Mouse (Mus musculus) 3134 (cell line): ENCODE measurements around the gene Fbxo24.
A peak's percentile ranks its signal among the peaks of the same experiment; 100 is the strongest.
"Not testable (repeated sequence)": the region's sequence is repeated elsewhere in the genome, so short reads cannot be mapped to it uniquely, and the experiment has no call there.

Experiments used
- DNase-seq: peaks from one replicate; pipeline ENCODE4 v3.0.0-alpha.2; 2011; ENCODE audit warnings: low spot score; ENCODE audit not compliant: insufficient read length; ENCODE audit errors: extremely low read depth

Fbxo24 gene

DNA sequence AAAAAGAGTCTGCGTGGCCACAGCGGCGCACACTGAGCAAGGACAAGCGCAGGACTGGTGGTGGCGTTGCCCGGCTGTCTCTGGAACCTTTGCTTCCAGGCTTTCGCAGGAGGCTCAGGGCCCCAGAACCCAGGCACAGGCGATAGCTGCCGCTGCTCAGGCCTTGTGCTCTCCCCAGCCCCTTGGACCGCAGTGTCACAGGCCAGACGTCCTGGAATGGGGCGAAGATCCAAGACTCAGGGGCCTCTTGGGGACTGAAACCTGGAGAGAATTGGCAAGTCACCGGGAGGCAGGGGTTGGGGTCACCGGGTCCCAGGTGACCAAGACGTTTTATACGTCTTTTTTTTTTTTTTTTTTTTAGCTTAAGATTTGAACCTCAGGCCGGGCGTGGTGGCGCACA lies 15.7 kb upstream of the Fbxo24 start:
- DNase-seq: no peak

DNA sequence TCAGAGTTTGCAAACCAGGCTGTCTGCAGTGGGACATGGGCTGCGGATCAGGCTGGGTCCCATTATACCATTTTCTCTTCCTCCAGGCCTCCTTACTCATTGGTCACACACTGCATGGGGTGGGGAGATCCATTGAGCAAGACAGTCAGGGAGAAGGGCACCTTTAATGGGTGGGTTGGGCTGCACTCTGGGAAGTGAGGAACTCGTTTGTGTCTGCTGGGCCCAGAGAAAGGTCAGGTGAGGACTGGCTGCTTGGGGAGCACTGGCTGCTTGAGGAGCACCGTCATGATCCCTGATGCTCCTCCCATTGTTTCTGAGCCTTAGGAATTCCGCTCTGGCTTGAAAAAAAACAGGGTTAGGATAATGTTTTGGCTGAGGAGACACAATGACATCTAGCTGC lies 14.1 kb upstream of the Fbxo24 start:
- DNase-seq: no peak

DNA sequence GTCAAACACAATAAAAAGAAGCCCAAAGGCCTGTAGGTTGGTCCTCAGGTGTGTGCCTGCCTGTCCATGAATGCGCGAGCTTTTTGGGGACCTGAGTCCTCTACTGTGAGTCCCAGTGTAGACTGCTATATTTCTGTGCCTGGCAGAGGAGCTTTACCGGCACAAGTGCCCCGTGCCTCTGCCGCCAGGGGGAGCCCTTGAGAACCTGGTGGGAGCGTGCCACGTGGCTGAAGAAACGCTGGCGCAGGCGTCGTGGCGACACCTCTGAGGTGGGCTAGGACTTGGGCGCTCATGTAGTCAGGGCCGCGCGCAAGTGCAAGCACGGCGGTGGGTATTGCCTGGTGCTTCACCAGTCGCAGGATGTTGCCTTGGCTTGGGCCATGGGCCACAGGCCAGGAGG lies 12.3 kb upstream of the Fbxo24 start, which contains the start of gene Sap25:
Sap25 (plus strand) TSS at position 281 of the 400 bp plus-strand sequence.
- DNase-seq: no peak

DNA sequence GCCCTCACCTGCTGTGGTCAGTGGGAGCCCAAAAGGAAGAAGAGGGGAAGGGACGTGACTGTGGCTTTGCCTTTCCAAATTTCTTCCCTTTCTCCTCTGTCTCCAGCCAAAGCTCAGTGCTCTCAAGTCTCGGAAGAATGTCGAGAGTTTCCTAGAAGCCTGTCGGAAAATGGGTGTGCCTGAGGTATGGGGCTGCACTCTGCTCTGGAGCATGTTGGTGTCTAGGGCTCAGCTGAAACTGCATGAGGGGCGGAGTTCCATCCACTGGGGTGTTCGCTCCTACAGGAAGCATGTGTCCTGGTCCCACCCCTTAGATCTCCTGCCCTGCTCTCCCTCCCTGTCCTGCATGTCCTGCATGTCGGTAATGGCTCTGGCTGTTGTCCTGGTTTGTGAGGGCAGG lies 10.7 kb upstream of the Fbxo24 start:
- no peak for DNase-seq

DNA sequence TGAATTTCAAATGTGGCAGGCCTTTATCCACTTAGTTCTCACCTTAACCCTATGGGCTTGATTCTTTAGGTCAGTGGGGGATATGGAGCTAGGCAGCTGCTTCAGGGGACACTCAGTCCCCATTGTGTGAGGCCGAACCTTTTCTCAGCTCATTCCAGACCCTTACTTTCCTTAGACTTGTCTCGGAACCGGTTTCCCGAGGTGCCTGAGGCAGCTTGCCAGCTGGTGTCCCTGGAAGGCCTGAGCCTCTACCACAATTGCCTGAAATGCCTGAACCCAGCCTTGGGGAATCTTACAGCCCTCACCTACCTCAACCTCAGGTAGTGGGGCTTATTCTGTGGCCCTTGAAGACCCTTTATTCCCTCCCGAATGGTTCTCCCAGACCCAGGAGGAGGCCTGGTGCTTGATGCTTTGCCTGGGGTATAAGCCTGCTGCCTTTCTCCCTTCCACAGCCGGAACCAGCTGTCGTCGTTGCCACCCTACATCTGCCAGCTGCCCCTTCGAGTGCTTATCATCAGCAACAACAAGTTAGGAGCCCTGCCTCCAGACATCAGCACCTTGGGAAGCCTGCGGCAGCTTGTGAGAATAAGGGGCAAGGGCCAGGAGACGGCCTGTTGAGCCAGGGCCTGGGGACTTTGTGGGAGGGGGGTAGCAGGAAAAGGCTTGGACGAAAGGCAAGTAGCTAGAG lies 4.7 kb upstream of the Fbxo24 start:
- DNase-seq: no peak

DNA sequence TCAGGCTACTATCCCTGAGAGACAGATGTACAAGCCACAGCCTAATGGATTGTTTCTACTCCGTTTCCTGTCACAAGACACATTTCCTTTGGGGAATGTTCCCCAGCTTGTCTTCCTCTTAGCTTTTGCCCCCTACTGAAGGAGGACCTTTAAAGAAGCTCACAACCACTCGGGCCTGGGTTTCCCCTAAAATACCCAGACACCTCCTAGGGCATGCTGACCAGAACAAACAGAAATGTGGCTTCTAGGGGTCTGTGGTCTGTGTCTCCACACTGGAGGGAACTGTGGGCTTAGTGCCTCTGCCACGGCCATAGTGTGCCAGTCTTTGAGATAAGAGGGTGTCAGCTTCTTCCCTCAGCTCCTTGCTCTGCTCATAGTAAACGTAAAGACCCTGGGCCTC lies 2.8 kb upstream of the Fbxo24 start:
- DNase-seq: no peak

DNA sequence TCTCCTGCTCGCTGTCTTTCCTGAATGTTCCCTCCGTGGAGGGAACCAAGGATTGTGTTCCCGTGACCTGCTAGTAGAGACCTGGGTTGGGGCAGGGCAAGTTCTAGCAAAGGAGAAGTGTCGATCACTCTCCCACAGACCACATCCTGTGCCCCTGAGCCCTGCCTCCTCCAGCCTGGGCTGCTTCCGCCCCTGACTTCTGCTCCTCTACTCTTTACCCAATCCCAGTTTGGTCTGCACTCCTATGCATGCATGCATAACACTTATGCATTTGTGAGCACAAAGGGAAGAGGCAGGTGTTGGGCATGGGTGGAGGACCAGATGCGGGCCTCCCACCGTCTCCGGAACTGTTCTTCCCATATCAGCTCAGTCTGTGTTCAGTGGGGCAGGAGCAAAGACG lies 2.4 kb upstream of the Fbxo24 start:
- DNase-seq: no peak

DNA sequence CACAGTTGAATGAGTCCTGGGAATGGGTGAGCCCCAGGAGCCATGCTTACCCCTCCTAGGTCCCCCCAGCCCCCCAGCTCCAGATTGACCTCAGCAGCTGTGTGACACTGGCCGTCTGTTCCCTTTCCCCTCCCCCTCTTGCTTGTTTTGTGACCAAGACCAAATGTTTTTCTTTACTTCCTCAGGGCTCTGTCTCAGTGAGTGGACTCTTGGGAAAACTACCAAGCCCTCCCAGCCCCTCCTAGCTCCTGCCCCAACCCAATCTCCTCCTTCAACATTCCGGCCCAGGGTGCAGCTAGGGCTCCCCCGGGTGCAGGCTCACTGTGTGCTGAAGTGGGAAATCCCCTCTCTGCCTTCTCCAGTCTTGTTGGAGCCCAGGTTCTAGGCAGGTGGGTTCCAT lies 1.8 kb upstream of the Fbxo24 start:
- DNase-seq: no peak

DNA sequence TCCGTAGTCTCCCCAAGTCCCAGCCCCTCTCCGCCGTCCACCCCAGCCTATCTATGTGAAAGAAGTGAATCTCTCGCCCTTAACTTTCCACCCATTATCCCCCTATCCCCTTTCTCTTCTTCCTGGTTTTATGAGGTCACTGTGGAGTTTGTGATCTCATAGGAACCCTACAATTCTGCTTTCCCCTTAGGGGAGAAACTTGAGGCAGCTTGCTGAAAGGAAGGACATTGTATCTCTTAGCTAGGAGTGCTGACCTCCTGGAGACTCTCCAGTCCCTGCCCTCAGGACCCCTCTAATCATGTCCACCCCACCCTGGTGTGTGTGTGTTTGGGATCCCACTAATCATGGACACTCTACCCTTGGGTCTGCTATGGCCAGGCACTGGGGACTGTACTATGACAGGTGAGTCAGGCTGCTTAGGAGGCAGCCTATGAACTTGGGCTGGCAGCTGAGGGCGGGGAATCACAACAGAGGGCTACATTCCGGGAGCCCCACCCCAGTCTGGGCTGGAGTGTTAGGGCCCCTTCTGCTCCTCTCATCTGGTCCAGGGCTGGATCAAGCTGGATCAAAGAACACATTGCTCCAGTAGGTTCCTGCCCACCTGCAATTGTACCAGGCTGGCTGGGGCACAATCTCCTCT lies 1.2 kb upstream of the Fbxo24 start:
- no peak for DNase-seq

DNA sequence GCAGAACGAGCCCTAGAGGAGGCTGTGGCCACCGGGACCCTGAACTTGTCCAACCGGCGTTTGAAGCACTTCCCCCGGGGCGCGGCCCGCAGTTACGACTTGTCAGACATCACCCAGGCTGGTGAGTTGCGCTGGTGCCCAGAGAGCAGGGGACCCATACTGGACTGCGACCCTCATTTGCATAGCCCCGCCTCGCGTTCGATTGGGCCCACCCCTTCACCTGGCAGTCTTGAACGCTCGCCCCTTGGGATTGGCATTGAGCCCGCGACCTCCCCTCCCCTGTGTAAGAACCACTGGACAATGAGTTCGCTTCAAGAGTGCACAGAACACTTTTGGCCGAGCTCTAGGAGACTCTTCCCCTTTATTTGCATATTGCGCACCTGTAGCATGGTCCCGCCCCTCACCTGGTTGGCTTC lies 512 bp upstream of the Fbxo24 start:
- DNase-seq: no peak

DNA sequence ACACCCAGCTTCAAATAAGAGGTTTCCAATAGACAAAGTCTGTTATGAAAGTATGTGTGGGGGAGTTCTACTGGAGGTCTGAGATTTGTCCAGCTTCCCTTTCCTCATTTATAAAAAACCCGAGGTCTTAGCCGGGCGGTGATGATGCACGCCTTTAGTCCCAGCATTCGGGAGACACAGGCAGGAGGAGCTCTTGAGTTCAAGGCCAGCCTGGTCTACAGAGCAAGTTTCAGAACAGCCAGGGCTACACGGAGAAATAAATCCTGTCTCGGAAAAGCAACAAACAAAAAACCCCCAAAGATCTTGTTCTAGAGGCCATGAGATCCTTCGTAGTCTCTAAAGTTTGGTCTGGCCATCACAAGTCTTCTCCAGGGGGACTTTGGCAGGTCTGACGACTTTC lies 811 bp downstream of the Fbxo24 start:
- no peak for DNase-seq

DNA sequence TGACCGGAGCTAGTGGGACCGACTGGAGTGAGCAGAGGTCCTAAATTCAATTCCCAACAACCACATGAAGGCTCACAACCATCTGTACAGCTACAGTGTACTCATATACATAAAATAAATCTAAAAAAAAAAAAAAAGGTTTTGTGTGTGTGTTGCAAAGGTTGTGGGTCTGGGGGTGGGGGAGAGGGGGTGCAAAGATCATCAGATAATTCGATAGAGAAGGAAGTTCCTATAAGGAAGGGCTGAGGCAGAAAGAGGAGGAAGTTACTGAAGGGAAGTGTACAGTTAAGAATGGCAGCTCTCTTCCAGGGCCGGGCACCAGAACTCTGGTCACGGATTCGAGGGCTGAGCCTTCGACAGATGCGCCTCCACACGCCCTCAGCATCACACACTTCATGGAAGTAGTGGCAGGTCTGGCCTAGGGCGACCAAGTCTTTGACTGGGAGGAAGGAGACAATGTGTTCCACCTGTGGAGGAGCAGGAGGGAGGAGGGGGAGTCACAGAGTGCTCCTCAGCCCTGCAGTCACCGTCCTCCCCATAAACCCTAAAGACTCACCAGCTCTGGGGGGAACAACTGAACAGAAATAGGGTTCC lies 4.8 kb downstream of the Fbxo24 start:
- DNase-seq: no peak

DNA sequence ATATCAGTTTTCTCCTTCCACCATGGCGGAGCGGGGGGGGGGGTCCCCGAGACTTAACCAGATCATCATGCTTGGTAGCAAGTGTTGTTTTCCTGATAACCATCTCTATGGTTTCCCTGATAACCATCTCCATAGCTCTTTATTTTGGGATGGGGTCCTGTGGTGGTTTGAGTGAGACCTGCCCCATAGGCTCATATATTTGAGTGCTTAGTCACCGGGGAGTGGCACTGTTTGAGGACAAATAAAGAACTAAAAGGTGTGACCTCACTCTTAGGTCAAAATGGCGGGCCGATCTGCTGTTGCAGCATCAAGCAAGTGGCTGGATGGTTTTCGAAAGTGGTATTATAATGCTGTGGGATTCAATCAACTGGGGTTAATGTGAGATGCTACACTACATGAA lies 13.5 kb downstream of the Fbxo24 start:
- no peak for DNase-seq

DNA sequence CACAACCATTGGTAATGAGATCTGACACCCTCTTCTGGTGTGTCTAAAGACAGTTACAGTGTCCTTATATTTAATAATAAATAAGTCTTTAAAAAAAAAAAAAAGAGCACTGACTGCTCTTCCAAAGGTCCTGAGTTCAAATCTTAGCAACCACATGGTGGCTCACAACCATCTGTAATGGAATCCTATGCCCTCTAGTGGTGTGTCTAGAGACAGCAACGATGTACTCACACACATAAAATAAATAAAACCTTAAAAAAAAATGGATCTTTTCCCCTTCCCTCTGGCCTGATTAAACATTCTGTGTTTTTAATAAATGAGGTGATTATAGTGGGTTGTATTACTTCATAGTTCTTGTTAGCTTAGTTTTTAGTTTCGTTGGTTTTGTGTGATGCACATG lies 13.9 kb downstream of the Fbxo24 start:
- not testable (repeated sequence) for DNase-seq

DNA sequence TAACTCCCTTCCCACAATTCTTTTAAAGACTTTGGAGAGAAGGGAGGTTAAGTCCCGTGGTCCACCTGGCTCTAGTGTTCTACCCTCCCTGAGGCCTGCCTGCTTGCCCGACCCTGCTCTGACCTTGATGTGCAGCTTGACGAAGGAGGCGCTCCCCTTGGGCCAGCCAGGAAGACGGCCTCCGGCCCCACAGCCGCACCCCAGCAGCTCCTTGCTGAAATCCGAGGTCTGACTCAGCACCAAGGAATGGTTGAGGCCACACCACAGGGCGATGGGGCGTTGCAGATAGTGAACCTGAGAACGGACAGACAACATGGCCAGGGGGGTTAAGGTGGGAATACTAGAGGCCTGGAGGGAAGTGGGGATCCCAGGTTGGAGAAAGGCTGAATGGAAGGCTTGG lies 15.3 kb downstream of the Fbxo24 start, which contains the start of gene Pcolce:
Pcolce (minus strand) TSS at position 235 of the 400 bp plus-strand sequence.
- peak; percentile 88 for DNase-seq

DNA sequence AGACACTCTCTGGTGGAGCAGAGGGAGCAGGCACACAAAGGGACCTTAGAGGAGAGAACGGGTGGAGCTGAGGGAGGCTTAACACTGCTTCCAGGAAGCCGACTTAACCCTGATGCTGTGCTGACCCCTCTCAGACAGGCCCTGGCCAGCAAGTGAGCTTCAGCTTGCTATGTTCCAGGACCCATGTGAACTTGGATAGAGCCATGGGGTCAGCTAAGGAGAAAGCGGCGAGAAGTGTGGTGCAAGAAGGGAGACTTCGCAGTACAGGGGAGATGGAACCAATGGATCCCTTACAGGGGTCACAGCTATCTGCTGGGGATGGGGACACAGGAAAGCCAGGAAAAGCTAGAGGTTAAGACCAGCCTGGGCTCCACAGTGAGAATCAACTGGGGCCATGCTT lies 15.7 kb downstream of the Fbxo24 start:
- DNase-seq: peak; percentile 49

DNA sequence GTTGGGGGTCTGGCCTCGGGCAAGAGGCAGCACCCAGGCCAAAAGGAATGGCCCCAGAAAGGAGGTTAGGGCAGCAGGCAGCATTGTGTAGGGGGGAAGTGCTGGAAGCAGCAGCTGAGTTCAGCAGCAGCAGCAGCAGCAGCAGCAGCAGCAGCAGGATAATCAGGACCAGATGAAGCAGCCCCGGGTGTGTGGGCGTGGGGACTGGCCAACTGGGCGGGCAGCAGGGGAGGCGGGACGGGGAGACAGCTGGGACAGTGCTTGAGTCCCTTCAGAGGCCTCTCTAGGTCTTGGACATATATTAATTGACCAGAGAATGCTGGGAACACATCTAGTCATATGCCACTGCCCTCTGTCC lies 17.6 kb downstream of the Fbxo24 start:
- peak; percentile 95 for DNase-seq

DNA sequence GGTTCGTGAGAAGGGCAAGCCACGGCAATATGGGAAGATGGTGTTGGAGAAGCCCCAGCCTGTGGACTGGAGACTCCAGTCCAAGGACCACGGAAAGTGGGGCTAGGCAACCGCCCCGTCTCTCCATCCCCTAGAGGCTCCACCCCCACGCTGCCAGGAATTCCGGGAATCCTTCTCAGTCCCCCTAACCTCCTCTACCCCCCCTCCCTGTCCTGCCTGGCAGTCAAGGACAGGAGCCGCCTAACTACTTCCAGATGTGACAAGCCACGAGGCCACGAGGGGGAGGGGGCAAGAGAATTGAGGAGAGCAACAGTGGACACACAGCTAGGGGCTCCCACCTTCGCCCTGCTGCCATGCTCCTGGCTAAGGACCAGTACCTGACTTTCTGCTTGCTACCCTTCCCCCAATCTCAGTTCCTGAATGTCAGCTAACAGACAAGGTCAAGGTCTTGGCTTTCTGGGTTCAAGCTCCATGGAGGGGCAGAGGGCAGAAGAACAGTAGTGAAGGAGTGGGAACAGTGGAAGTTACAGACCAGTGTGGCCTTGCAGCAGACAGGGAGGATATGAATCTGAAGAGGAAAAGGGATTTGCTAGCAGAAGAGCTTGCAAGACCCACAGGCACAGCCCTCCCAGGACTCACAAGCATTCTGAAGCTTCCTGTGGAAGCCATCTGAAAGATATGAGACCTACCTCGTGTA lies 18.1 kb downstream of the Fbxo24 start:
- peak; percentile 85 for DNase-seq

DNA sequence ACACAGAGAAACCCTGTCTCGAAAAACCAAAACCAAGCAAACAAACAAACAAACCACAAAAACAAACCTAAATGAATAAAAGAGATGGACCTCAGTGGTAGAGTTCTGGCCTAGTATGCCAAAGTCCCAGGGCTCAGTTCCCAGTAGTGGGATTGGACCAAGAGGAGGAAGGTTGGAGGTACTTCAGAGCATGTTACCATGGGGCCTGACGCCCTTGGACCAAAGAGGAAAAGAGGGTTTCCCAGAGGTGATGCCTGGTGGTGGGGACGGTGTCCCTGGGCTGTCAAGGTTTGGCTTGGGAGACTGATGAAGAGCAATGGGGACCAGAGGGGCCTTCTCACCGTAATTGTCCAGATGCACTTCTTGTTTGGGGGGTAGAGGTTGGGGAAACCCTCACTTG lies 18.7 kb downstream of the Fbxo24 start:
- DNase-seq: no peak

DNA sequence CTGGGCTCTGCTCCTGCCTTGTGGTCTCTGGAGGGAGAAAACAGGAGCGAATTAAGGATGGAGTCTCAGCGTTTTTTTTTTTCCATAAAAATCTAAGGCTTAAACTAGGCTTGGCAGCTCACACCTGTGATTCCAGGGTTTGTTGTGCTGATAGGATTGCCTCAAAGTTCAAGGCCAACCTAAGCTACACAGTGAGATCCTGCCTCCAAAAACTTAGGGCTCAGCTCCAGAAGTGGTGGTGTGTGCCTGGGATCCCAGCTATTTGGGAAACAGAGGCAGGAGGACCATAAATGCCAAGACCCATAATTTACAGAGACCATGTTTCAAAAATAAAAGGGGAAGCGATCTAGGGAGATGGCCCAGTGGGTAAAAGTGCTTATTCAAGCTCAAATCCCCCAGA lies 19.5 kb downstream of the Fbxo24 start:
- DNase-seq: no peak

DNA sequence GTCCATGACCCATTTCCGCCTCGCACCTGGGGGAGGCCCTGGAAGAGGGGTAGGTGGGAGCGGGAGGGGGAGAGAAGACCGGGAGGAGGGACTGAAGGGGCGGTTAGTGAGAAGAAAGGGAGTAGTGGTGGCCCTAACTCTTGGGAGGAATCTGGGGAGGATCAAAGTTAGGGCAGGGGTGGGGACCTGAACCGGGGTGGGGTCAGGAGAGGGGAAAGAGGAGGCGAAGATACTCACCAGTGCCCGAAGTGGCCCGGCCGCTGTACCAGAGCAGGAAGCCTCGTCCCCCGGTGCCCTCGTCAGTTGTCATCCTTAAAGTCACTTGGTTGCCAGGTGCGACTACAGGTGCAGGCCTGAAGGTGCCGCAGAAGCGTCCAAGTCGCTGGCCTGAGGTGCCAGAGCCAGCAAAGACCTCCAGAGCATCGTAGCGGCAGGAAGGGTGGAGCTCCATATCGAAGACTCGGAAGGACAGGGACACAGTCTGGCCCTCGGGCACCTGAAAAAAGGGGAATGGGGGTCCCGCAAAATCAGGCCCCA lies 20.1 kb downstream of the Fbxo24 start:
- no peak for DNase-seq
